Mouse (Mus musculus) liver (tissue): Measurements from ENCODE around the gene Cnnm4.
"Not testable (repeated sequence)": the region's sequence is repeated elsewhere in the genome, so short reads cannot be mapped to it uniquely, and the experiment has no call there.

Source experiments
- DNase-seq: peaks from one replicate; pipeline ENCODE4 v3.0.0-alpha.2; 2020; ENCODE audit warnings: mixed read lengths

The Cnnm4 gene

GRCm38 (mm10) chr1:36518259-36518658 is 46.8 kb downstream of the Cnnm4 start:
- no peak for DNase-seq

DNA sequence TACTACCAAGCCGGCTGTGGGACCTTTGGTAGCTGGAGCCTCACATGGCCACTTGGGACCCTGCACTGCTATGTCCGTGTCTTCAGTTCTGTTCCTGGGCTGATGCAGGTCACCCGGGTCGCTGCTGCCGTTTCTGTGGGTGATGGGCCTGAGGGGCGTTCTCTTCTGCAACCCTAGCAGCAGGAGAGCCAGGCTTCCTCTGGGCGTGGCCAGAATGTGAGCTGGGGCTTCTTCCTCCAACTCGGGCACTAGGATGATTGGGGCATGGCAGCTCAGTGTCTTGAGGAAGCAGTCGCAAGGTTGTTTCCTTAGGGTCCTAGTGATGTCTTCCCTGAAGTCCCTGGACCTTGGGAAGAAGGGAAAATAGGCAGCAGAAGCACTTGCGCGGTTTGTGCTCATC is 48.2 kb downstream of the Cnnm4 start:
- DNase-seq: no peak

DNA sequence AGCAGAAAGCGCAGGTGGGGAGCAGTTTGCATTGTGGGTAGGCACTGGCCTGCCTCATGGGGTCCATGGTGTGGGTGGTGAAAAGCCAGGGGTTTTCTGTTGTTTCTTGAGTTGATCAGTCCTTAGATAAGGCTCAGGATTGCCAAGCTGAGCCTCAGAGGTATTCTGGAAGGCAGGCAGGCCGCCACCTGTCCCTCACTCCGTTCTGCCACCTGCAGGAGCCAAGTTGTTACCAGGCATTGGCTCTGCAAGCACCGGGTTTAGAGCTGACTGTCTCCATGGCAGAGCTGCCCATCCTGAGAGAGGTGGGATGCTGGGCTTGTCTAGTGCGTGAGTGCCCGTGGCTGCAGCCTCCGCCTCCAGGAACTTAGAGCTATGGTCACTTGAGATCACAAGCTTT is 50.8 kb downstream of the Cnnm4 start:
- DNase-seq: no peak

- DNase-seq: no peak
Measured at GRCm38 (mm10) chr1:36523332-36524013, 52.1 kb downstream of the Cnnm4 start.

- no peak for DNase-seq
Measured at GRCm38 (mm10) chr1:36524058-36524457, 52.6 kb downstream of the Cnnm4 start.

DNA sequence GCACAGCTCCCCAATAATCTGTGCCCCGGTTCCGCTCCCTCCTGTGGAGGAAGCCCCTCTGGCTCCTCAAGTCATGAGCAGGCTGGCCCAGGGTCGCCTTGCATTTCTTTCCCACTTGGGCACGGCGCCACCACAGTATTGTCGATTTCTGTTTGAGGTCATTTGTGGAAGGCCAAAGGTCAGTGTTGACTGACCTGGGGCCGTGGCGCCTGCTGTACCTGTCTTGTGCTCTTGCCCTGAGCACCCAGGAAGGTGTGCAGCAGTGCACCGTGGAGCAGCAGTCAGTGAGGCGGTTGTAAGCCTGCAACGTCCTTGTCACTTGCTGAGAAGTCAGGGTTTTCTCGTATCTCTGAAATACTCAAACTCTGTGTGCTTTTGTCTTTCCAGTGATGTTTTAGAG is 54.4 kb downstream of the Cnnm4 start:
- DNase-seq: no peak

DNA sequence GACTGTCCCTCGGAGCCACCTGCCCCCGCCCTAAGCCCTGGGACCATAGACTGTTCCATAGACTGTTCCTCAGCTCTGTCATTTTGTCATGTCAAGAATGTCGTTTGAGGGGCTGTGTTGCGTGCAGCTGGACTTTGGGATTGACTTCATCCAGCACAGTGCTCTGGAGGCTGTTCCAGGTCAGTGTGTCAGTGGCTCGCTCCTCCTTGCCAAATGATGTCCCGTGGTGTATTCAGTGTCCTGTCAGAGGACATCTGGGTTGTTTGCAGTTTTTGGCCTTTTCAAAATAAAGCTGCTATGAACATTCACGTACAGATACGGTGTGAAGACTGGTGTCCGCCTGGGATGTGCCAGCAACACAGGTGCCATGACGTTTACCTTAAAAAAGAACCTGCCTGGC is 55.5 kb downstream of the Cnnm4 start:
- DNase-seq: no peak

GRCm38 (mm10) chr1:36528351-36528750 is 56.9 kb downstream of the Cnnm4 start:
- no peak for DNase-seq

DNA sequence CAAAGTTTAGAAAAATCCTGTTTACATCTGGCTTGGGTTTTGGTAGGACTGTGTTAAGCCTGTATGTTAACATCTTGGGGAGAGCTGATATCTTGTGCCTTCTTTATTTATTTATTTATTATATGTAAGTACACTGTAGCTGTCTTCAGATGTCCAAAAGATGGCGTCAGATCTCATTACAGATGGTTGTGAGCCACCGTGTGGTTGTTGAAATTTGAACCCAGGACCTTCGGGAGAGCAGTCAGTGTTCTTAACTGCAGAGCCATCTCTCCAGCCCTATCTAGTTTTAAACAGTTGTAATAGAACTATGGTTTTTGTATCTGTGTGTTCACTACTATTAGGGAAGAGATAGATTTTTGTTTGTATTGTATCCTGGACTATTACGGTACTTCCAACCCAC is 57.9 kb downstream of the Cnnm4 start:
- no peak for DNase-seq

DNA sequence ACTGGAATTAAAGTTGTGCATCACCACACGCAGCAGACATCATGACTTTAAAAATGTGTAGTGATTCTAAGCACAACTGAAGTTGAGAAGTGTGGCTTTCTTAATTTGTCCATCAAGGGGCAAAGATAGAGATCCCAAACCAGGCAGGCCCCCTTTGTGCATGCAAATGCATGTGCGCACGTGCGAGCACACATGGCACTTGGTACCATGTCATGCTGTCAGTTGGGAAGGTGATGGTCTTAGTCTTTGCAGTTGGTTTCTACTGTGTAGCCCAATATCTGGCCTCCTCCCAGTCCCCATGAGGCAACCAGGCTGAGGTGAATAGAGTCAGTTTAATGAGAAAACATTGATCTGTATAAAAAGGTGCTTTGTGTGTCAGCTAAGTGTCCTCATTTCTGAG is 58.5 kb downstream of the Cnnm4 start:
- no peak for DNase-seq

GRCm38 (mm10) chr1:36530485-36530884 is 59.1 kb downstream of the Cnnm4 start:
- DNase-seq: no peak

DNA sequence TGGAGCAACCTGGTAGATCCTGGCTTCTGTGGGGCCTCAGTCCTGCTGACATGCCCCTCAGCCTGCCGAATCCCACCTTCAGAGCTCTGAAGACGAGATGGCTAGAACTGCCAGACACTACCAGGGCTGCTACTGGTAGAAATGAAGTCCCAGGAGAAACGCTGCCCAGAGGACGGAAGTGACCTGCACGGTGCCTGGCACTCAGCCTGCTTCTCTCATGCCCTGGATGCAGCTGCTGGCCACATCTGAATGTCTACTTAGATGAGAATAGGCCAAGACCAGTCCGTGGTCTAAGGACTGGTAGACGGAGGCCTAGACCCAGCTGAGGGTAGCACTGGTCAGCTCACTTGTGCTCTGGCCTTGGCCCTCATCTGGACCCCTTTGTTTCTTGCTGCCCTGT is 59.5 kb downstream of the Cnnm4 start:
- no peak for DNase-seq

GRCm38 (mm10) chr1:36531461-36531860 is 60.0 kb downstream of the Cnnm4 start:
- DNase-seq: no peak

DNA sequence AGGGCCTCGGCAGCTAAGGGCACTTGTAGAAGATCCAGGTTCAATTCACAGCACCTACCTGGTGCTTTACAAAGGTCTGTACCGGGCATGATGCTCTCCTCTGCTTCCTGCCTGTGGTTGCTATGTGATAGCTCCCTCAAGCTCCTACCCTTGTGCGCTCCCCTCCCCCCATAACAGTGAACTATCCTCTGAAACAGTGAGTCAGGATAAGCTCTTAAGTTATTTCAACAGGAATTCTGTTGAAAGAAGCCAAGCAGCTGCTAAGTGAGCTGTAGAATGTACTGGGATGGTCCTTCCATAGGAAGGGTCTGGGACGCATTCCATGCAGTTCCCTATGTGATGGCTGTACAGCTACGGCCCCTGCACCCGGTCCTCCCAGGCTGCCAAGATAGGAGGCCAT is 62.1 kb downstream of the Cnnm4 start:
- DNase-seq: no peak

GRCm38 (mm10) chr1:36534595-36535058 is 63.2 kb downstream of the Cnnm4 start:
- no peak for DNase-seq

GRCm38 (mm10) chr1:36535477-36536396 is 64.3 kb downstream of the Cnnm4 start:
- DNase-seq: no peak

GRCm38 (mm10) chr1:36536397-36536728 is 64.9 kb downstream of the Cnnm4 start:
- no peak for DNase-seq

DNA sequence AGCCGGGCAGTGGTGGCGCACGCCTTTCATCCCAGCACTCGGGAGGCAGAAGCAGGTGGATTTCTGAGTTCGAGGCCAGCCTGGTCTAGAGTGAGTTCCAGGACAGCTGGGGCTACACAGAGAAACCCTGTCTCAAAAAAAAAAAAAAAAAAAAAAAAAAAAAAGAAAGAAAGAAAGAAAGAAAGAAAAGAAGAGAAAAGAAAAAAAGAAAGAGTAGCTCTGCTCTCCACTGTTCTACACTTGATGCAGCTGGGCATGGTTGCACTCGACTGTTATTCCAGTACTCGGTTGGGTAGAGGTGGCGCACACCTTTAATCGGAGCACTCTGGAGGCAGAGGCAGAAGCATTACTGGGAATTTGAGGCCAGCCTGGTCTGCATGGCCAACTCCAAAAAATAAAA is 65.4 kb downstream of the Cnnm4 start, which contains the start of gene Ankrd23:
Gene Ankrd23, minus strand, starts transcription at position 101 of the 400 bp plus-strand sequence.
- not testable (repeated sequence) for DNase-seq

DNA sequence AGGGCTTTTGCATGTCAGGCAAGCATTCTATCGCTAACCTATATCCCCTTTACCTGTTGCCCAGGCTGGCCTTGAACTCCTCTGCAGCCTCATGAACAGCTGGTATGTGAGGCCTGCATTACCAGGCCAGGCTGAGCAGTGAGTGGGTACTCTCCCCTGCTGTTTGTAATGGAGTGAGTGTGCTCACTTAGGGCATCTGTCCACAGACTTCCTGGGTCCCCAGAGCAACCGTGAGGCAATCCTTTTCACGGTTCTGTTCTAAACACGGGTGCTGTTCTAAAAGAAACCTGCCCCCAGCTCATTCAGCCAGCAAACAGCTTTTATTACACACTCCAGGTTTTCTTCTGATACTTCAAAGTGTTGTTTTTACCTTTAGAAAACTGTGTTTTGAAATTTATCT is 67.3 kb downstream of the Cnnm4 start:
- no peak for DNase-seq

- peak; percentile 67 for DNase-seq
Measured at GRCm38 (mm10) chr1:36539186-36539585, 67.8 kb downstream of the Cnnm4 start, which contains the start of gene Gm42417. Gm42417 (minus strand) TSS chr1:36539429.

DNA sequence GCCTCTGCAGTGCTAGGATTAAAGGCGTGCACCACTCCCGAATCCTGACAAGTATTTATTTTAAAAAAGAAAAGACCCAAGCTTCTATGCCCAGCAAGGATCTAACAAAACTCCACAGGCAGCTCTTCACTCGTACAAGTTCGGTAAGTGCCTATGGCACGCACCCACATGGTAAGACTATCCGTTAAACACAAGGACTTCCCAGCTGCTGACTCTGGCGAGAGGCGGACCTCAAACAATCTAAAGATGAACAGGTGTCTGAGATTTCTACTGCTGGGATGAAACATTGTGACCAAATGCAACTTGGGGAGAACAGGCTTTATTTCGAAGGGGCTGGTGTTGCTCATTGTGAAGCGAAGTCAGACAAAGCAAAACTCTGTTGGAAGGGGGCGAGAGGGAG is 68.7 kb downstream of the Cnnm4 start:
- no peak for DNase-seq

GRCm38 (mm10) chr1:36540807-36541206 is 69.4 kb downstream of the Cnnm4 start:
- no peak for DNase-seq

DNA sequence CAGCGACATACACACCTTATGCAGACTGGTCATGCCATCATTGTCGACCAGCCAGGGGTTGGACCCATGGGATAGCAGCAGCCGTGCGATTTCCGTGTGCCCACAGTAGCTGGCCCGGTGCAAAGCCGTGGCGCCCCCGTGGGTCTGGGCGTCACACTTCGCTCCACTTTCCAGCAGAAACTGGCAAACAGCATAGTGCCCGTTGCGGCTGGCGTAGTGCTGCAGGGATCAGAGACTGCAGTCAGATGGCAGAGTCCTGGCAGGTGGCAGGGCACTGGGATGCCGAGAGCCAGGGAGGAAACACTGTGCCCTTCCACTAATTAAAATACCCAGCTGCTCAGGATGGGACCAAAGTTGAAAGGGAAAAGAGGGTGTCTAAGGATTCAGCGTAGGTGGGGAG is 70.4 kb downstream of the Cnnm4 start:
- DNase-seq: no peak

- DNase-seq: no peak
Measured at GRCm38 (mm10) chr1:36542925-36543324, 71.5 kb downstream of the Cnnm4 start.
